Mouse (Mus musculus) forebrain, embryonic 12.5 days (tissue): ENCODE measurements around the gene Luc7l2. TPM values are rescaled to one million over a fixed set of nuclear protein-coding genes. Genes with fewer than 3 reads are reported as not detected.

ENCODE experiments used
- ATAC-seq: fragments of 200-750 bp; cut with Nextera tagmentation; 2 replicates; pipeline ENCODE4 v1.8.0; 2017; ENCODE audit warnings: moderate TSS enrichment; ENCODE audit not compliant: low FRiP score
- H3K27ac ChIP-seq: fragments of 300-500 bp; sonication (generic); 2 replicates; pipeline ENCODE4 v1.5.1; 2016; ENCODE audit warnings: mild to moderate bottlenecking
- H3K27me3 ChIP-seq: fragments of 300-500 bp; sonication (generic); 2 replicates; pipeline ENCODE4 v1.6.1; 2016; ENCODE audit warnings: mild to moderate bottlenecking
- H3K36me3 ChIP-seq: fragments of 300-500 bp; sonication (generic); replicated peaks from 2 replicates; pipeline ENCODE4 v1.6.1; 2016; ENCODE audit warnings: mild to moderate bottlenecking
- H3K4me1 ChIP-seq: fragments of 300-500 bp; sonication (generic); 2 replicates; pipeline ENCODE4 v1.6.1; 2016
- H3K4me2 ChIP-seq: fragments of 300-500 bp; sonication (generic); 2 replicates; pipeline ENCODE4 v1.6.1; 2016; ENCODE audit warnings: mild to moderate bottlenecking, moderate library complexity
- H3K4me3 ChIP-seq: fragments of 300-500 bp; sonication (generic); replicated peaks from 2 replicates; pipeline ENCODE4 v1.5.1; 2016; ENCODE audit warnings: mild to moderate bottlenecking
- H3K9ac ChIP-seq: fragments of 300-500 bp; sonication (generic); 2 replicates; pipeline ENCODE4 v1.6.1; 2016; ENCODE audit warnings: mild to moderate bottlenecking
- H3K9me3 ChIP-seq: fragments of 300-500 bp; sonication (generic); 2 replicates; pipeline ENCODE4 v1.6.1; 2016
- WGBS: fragments of 180-500 bp; shearing (Covaris S2); methylation state at CpG from one replicate; pipeline ENCODE4 v1.1.7; 2016; 5-methylcytosine and 5-hydroxymethylcytosine counted together
- polyA plus RNA-seq: library from polyadenylated mRNA; unstranded; fragments of >200 nt; fragmentation: Nextera tagmentation; extraction: Ambion mirVana; gene quantifications from 2 replicates; pipeline ENCODE4 v1.2.1, GENCODE M21; 2016

The Luc7l2 gene
- polyA plus RNA-seq, result 39.2 and 46.7 TPM in 2 replicates

DNA sequence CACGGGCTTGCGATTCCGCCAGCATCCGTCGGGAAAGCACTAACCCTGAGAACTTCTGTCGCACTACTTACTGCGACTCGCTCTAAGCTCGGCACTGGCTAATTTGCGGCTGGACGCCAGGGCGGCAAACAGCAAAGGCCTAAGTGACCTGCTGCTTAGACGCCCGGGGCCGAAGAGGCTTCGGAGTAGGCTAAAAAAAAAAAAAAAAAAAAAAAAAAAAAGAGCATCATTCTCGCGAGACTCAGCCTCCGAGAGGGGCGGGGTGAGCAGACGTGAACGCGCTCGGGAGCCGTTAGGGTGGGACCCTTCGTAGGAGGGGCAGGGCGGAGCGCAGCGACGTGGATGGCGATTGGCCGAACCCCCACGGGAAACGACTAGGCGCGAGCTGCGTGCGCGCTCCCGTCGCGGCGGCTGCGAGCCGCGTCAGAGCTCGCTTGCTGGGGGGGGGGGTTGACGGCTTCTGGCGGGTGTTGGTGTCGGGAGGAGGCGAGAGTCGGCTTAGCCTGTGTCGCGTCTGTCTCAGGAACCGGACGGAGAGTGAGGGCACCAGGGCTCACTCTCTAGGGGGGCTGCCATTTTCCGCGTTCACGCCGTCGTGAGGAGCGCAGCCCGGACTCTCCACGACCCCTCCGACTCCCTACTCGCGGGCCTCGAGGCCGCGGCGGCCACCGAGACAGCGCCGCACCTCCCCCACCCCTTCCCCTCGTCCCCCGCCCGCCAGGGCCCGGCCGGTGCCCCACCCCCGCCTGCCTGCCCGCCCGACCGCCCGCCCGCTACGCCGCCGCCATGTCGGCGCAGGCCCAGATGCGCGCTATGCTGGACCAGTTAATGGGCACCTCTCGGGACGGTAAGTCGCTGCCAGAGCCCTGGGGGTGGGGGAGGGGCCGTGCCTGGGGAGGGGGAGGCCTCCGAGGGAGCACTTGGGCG lies at the start of gene Luc7l2:
TSS of gene Luc7l2 (plus strand) at position 273 of the 927 bp plus-strand sequence.
- Histone ChIP-seq H3K4me1 (peaks cover 20% of the 10 kb centered on the region), H3K4me3 (peak within 1 kb of the TSS; percentile 82), H3K36me3 (peaks cover 10% of the 10 kb centered on the region; the same call in 1 of the 2 replicates), H3K27me3 (no peaks in the 10 kb centered on the region), H3K27ac (peak within 1 kb of the TSS; percentile 99), H3K9ac (peak within 1 kb of the TSS; percentile 90), H3K4me2 (peak within 1 kb of the TSS; percentile 76), H3K9me3 (no peaks in the 10 kb centered on the region)
- WGBS, result under 1% methylated on average over 95 of the region's 98 CpGs
- peak; percentile 92 for ATAC-seq

- no peak for ATAC-seq
- 94% methylated on average over 1 of the region's 1 CpGs for WGBS
- no peaks in the 10 kb centered on the region for H3K4me1 ChIP-seq
Measured at GRCm38 (mm10) chr6:38512096-38512495, 39.0 kb upstream of the Luc7l2 start.

GRCm38 (mm10) chr6:38512830-38513229 lies 38.3 kb upstream of the Luc7l2 start:
- H3K4me3 ChIP-seq, result no peak overlapping the region
- no peak for ATAC-seq
- no peak overlapping the region for H3K27ac ChIP-seq
- no peak overlapping the region for H3K9ac ChIP-seq
- no peak overlapping the region for H3K4me2 ChIP-seq
- H3K36me3 ChIP-seq, result no peaks in the 10 kb centered on the region; the same call in 1 of the 2 replicates
- H3K27me3 ChIP-seq, result no peaks in the 10 kb centered on the region
- H3K9me3 ChIP-seq, result no peaks in the 10 kb centered on the region
- no peaks in the 10 kb centered on the region for H3K4me1 ChIP-seq

More at GRCm38 (mm10) chr6:38512096-38512495, 39.0 kb upstream of the Luc7l2 start:
- Histone ChIP-seq H3K9me3 (no peaks in the 10 kb centered on the region), H3K27ac (no peak overlapping the region), H3K4me2 (no peak overlapping the region), H3K27me3 (no peaks in the 10 kb centered on the region), H3K4me3 (no peak overlapping the region), H3K9ac (no peak overlapping the region), H3K36me3 (no peaks in the 10 kb centered on the region; the same call in 1 of the 2 replicates)

DNA sequence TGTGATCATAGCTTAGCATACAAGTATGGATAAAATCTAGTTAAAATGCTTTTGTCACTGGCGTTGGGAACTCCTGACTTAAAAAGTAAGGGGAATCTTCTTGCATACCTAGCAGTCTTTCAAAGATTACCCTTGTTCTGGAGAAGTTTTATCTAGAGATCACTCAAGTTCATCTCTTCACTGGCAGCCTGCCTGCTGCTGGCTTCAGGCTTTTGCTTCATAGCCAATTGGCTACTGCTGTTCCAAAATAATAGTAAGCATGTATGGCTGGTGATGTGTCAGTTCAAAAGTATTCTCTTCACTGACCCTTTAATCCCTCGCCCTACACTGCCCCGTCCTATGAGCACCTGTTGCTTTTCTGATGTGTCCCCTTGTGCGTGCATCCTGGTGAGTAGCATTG lies 35.9 kb upstream of the Luc7l2 start:
- no peak overlapping the region for H3K27ac ChIP-seq
- whole genome bisulfite sequencing, result 91% methylated on average over 4 of the region's 4 CpGs
- no peak overlapping the region for H3K4me3 ChIP-seq
- no peaks in the 10 kb centered on the region; the same call in 1 of the 2 replicates for H3K36me3 ChIP-seq
- no peaks in the 10 kb centered on the region for H3K9me3 ChIP-seq
- H3K4me2 ChIP-seq, result no peak overlapping the region
- ATAC-seq, result no peak
- H3K27me3 ChIP-seq, result no peaks in the 10 kb centered on the region
- H3K4me1 ChIP-seq, result no peaks in the 10 kb centered on the region
- H3K9ac ChIP-seq, result no peak overlapping the region

- no peak overlapping the region for H3K27ac ChIP-seq
- H3K27me3 ChIP-seq, result no peaks in the 10 kb centered on the region
- H3K9me3 ChIP-seq, result no peaks in the 10 kb centered on the region
- no peak overlapping the region for H3K9ac ChIP-seq
- WGBS, result 23% methylated on average over 8 of the region's 8 CpGs
- no peak overlapping the region for H3K4me3 ChIP-seq
- no peak for ATAC-seq
- H3K36me3 ChIP-seq, result peaks cover 4% of the 10 kb centered on the region; the same call in 1 of the 2 replicates
- H3K4me2 ChIP-seq, result no peak overlapping the region
- no peaks in the 10 kb centered on the region for H3K4me1 ChIP-seq
Measured at GRCm38 (mm10) chr6:38523851-38524250, 27.3 kb upstream of the Luc7l2 start.

- 66% methylated on average over 5 of the region's 5 CpGs for WGBS
- no peaks in the 10 kb centered on the region for H3K27me3 ChIP-seq
Measured at GRCm38 (mm10) chr6:38531211-38531820, 19.8 kb upstream of the Luc7l2 start.

DNA sequence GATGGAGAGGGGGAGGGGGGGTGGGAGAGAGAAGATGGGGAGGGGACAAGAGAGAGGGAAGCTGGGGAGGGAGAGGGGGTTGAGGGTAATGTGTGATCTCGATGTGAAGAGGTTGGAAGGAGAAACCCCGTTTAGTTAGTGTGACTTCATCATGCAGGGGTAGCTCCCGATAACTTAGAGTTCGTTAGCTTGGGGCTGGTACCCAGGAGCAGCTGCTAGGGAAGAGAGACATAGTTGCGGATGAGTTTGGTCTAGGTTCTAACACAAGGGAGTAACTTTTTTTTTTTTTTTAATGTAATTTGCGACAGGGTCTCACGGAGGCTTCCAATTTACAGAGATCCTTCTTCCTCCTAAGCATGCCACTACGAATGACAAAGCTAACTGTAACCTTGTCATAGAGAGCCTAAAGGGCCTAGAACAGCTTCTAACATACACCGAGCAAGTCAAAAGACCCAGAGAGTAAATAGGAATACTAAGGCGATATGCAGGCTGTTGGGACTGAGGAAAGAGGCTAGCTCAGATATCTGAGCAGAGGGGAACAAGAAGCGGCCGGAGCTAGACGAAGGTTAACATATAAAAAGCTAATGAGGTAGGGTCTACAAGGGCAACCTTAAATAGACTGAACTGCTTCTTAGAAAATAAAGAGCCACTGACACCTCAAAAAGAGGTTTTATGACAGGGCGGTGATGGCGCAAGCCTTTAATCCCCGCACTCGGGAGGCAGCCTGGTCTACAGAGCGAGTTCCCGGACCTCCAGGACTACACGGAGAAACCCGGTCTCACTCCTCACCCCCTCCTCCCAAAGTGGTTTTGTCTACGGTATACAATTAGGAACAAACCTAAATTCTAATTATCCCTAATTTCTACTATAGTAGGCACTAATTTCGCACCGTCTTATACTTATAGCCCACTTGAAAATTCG lies 18.4 kb upstream of the Luc7l2 start:
- Histone ChIP-seq H3K9ac (peak overlapping the region; percentile 66), H3K4me3 (peak overlapping the region; percentile 73), H3K27me3 (no peaks in the 10 kb centered on the region), H3K27ac (peak overlapping the region; percentile 94), H3K4me2 (peak overlapping the region; percentile 77), H3K4me1 (peaks cover 9% of the 10 kb centered on the region), H3K36me3 (no peaks in the 10 kb centered on the region), H3K9me3 (no peaks in the 10 kb centered on the region)
- WGBS, result 7% methylated on average over 25 of the region's 25 CpGs
- ATAC-seq, result peak; percentile 50

More at GRCm38 (mm10) chr6:38531211-38531820, 19.8 kb upstream of the Luc7l2 start:
- Histone ChIP-seq H3K4me3 (no peak overlapping the region), H3K9ac (no peak overlapping the region), H3K4me2 (no peak overlapping the region), H3K4me1 (peaks cover 9% of the 10 kb centered on the region), H3K9me3 (no peaks in the 10 kb centered on the region), H3K27ac (no peak overlapping the region), H3K36me3 (no peaks in the 10 kb centered on the region)
- no peak for ATAC-seq

DNA sequence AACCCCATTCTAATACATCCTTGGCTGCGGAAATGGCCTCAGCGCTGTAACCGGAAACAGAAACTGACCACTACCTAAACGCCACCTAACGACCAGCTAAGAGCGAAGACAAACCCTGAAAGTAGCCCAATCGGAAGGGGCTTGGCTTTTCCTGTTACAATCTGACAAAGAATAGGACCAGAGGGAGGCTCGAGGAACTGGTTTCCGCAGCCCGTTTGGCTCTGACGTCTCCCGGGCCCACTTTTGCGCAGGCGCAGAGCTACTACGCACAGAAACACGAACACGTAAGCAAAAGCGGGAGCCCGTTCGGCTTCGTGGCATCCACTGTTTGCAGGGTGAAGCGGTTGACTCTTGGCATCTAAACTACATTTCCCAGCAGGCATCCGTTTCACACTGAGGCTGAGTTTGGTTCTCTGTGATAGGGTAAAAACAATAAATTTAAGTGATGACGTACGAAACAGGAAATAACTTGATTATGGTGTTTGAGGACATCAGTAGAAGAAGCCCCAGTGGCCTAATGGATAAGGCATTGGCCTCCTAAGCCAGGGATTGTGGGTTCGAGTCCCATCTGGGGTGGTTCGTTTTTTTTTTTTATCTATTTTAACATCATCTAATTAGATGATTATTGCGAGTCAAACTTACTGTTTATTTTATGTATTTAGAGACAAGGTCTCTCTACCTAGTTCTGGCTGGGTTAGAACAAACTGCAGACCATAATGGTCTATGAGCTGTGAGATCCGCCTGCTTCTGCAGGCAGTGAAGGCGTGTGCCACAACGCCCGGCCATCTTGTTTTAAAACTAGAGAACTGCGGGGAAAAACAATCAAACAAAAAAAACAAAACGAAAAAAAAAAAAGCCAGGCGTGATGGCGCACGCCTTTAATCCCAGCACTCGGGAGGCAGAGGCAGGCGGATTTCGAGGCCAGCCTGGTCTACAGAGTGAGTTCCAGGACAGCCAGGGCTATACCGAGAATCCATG lies 17.4 kb upstream of the Luc7l2 start, which contains the start of gene Fmc1:
TSS of gene Fmc1 (plus strand) at position 75 of the 978 bp plus-strand sequence.
- Histone ChIP-seq H3K27me3 (no peaks in the 10 kb centered on the region), H3K27ac (peak within 1 kb of the TSS; percentile 97), H3K4me3 (peak within 1 kb of the TSS; percentile 73), H3K9ac (peak within 1 kb of the TSS; percentile 89), H3K4me1 (peaks cover 9% of the 10 kb centered on the region), H3K36me3 (no peaks in the 10 kb centered on the region), H3K9me3 (no peaks in the 10 kb centered on the region), H3K4me2 (peak within 1 kb of the TSS; percentile 77)
- WGBS, result 6% methylated on average over 41 of the region's 41 CpGs
- peak; percentile 90 for ATAC-seq

DNA sequence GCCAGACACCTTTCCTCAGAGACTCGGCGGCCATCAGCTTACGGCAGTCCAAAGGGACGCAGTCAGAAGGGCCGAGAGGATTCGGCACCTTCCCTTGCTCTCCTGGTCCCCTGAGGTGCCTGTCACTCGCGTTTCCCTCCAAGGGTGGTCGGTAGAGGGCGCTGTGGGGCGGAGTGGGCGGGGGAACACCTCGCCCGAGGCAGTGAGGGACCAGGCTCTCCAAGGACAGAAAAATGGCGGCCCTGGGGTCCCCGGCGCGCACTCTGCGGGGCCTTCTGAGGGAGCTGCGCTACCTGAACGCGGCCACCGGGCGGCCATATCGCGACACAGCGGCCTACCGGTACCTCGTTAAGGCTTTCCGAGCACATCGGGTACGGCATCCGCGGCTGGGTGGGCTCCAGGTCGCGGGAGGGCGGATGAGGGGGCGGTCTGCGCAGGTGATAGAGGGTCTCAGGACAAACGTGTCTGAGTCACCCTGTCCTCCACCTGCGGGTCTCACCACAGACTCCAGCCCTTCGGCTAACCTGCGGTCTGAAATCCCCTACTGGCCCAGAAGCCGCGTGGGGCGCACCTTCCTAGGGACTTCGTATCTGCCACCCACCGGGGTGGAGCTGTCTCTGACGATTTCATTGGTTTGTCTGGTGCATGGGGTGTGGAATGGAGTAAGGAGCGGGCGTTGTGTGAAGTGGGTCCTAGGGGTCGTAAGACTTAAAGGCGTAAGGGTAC lies 16.3 kb upstream of the Luc7l2 start:
- H3K9ac ChIP-seq, result peak overlapping the region; percentile 89
- H3K4me2 ChIP-seq, result peak overlapping the region; percentile 58
- 0 out of 2 replicates have a peak, but pooled peaks cover 4% of the 10 kb centered on the region for H3K36me3 ChIP-seq
- H3K4me1 ChIP-seq, result peaks cover 9% of the 10 kb centered on the region
- no peaks in the 10 kb centered on the region for H3K27me3 ChIP-seq
- peak; percentile 76 for ATAC-seq
- no peaks in the 10 kb centered on the region for H3K9me3 ChIP-seq
- H3K27ac ChIP-seq, result peak overlapping the region; percentile 97
- WGBS, result under 1% methylated on average over 53 of the region's 53 CpGs
- peak overlapping the region; percentile 73 for H3K4me3 ChIP-seq

DNA sequence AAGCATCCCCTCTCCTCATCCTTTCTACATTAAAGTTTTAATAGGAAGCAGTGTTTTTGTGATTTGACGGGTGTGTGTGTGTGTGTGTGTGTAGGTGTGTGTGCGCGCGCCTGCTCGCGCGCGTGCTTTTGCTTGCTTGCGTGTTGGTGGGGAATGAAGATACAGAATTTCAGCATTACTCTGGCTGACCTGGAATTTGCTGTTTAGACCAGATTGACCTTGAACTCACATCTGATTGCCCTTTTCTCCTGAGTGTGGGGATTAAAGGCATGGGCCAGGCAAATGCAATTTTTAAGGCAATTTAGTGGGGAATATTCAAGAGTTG lies 15.8 kb upstream of the Luc7l2 start:
- peak overlapping the region; percentile 58 for H3K4me2 ChIP-seq
- H3K4me3 ChIP-seq, result peak overlapping the region; percentile 73
- WGBS, result 2% methylated on average over 9 of the region's 9 CpGs
- no peaks in the 10 kb centered on the region for H3K9me3 ChIP-seq
- H3K9ac ChIP-seq, result peak overlapping the region; percentile 89
- H3K4me1 ChIP-seq, result peaks cover 9% of the 10 kb centered on the region
- H3K27ac ChIP-seq, result peak overlapping the region; percentile 97
- H3K36me3 ChIP-seq, result 0 out of 2 replicates have a peak, but pooled peaks cover 6% of the 10 kb centered on the region
- no peaks in the 10 kb centered on the region for H3K27me3 ChIP-seq
- no peak for ATAC-seq
